Mouse (Mus musculus) G1E-ER4 (cell line): ENCODE measurements around the gene Crlf3. TPM values are rescaled to one million over a fixed set of nuclear protein-coding genes. Genes with fewer than 3 reads are reported as not detected.

ENCODE experiments used
- GATA1 ChIP-seq: IDR thresholded peaks from one replicate; pipeline ENCODE4 v1.8.0; 2012; ENCODE audit warnings: low read length, inconsistent platforms
- polyA plus RNA-seq: library from polyadenylated mRNA; stranded (reverse); fragments of >175 nt; gene quantifications from 2 replicates; pipeline ENCODE4 v1.2.3, GENCODE M21; 2012

The Crlf3 gene
- polyA plus RNA-seq, 1 experiment = 30.1 TPM

DNA sequence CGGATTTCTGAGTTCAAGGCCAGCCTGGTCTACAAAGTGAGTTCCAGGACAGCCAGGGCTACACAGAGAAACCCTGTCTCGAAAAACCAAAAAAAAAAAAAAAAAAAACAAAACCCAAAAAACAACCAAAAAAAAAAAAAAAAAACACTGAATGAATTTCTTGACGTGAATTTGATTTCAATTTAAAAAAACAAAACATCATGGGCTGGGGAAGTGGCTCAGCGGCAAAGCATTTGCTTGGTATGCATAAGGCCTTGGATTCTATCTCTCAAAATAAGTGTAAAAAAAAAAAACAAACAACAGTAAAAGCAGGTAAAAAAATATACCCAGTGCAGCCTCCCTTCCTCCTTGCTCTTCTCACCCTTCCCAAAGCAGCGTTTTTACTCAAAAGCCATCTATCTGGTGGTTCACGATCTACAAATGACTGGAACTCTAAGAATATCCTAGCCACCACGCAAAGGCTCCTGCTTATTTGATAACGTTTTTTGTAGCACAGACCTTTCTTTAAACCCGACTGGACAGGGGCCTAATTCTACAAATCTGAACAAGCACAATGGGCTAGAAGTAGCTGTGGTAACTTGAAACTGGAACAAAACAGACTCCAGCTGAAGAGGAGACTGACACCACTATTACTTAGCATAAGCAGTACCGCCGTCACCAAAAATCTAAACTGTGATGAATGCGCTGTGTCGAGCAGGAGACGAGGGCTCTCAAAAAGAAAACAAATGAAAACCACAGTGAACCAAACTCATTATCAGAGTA lies 2.8 kb downstream of the Crlf3 start:
- no peak for TF ChIP-seq GATA1

DNA sequence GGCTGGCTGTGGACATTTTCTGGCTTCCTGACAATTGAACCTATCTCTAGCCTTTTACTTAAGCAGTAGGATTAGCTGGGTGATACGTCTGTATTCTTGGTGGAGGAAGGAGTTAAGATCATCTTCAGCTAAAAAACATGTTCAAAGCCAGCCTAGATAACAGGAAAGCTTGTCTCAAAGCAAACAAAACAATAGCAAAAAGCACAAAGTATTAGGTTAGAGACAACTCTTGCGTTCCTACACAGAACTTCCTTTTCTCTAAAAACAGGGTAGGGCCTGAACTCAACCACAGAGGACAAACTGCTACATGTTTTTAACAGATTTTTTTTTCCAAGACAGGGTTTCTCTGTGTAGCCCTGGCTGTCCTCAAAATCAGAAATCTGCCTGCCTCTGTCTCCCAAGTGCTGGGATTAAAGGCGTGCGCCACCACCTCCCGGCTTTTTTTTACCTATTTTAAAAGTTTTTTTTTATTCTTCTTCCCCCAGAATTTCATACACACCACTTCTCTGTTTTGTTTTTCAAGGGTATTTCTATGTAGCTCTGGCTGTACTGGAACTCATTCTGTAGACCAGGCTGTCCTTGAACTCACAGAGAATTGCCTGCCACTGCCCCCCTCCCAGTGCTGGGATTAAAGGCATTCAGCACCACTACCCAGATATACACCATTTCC lies 5.0 kb downstream of the Crlf3 start:
- TF ChIP-seq GATA1 = no peak

DNA sequence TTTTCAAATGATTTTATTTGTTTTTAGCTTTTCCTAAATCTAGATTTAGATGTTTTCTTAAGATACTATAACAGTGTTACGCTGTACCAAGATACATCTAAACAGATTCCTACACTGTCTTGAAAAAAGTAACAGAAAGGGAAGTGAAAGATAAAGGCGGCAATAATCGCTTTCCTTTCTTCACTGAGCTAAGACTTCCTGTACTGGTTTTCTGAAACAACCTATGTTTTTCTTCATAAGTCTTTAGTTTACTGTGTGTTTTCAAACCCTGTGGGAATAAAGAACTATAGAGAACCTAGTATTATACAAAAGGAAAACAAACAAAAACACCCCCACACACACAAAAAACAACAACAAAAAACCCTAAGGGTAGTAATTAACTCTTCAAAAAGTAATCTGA lies 8.4 kb downstream of the Crlf3 start:
- no peak for TF ChIP-seq GATA1

DNA sequence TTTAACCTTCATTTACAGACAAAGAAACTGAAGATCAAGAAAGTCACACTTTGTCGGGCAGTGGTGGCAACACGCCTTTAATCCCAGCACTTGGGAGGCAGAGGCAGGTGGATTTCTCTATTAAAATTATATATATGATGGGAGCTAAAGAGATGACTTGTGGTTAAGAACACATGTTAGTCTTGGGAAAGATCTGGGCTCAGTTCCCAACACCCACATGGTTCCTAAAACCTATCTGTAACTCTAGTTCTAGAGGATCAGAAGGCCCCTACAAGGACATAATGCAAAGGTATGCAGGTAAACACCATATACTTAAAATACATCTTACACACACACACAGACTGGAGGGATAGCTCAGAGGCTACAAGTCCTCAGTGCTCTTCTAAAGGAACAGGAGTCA lies 9.8 kb downstream of the Crlf3 start:
- TF ChIP-seq GATA1 = no peak

DNA sequence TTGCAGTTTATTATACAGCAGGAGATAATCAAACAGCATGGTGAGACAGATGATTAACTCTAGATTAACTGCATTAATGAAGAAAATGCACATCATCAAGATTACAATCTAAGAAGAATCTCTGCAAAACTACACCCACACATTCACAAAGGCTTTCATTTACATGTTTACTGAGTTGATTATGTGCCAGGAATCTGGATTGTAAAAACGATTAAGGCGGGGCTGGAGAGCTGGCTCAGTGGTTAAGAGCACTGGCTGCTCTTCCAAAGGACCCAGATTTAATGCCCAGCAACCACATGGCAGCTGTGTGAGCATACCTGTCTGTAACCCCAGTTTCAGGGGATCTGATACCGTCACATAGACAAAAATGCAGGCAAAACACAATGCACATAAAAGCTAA lies 11.0 kb downstream of the Crlf3 start:
- TF ChIP-seq GATA1 = no peak

DNA sequence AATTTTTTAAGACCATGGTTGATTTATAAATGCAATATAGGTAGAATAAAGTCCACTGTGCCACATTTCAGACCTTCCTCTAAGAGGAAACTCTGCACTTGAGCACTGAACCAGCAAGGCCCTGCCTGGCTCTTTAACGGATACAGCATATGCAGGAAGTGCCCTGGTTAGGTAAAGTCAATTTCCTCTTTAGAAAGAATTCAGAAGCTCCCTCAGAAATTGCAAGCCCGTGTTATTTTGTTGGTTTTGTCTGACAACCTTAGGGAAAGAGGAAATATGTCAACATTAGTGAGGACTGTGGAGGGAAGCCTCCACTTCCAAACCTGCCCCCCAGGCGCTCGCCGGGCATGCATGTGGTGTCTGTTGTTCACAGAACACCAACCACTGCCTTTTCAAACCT lies 13.2 kb downstream of the Crlf3 start:
- no peak for TF ChIP-seq GATA1

DNA sequence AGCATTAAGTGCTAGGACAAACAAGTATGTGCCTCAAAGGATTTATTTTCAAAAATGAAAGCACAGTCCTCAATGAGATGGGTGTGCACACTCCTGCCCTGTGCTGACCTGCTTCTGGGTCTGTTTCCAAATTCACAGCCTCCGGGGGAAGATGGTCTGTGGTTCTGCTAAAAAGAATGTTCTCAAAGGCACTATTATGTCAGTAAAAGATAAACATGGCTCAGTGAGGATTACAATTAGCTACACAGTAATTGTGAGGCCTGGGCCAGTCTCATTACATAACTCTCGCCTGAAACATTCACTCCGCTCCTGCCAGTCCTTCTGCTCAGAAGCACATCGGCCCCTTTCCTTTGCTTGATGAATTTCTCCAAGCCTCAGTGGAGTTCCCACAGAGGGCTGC lies 18.6 kb downstream of the Crlf3 start:
- no peak for TF ChIP-seq GATA1

DNA sequence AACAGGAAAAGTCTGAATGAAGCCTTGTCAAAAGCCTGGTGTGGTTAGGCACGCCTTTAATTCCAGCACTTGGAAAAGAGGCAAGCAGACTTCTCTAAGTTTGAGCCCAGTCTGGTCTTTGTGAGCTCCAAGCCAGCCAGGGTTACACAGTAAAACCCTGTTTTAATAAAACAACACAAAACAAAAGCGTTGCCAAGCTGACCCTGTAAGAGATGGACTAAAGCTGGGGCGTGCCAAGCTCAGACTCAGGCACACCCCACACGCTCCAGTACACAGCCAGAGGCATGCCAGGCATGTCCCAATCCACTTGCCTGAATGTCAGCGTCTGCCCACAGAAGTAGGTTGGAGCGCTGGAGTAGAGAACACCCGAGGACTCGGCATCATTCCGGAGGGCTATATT lies 24.6 kb downstream of the Crlf3 start:
- no peak for TF ChIP-seq GATA1

DNA sequence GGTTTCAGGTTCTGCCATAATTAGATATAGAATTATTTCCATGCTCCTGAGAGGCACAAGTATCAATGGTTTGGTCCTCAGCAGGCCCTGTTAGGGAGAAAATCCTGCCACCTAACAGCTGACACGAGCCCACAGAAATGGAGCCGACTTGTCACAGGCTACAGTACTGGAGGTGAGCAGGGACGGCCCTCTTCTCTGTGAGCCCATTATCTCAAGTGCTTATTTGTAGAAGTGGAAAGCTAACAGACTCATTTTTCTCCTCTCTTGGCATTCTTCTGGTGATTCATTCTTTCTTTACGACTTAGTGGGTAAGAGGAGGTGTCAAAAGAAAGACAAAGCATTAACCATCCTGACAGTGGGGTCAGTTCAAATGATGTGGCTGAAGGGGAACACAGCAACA lies 26.1 kb downstream of the Crlf3 start:
- no peak for TF ChIP-seq GATA1

DNA sequence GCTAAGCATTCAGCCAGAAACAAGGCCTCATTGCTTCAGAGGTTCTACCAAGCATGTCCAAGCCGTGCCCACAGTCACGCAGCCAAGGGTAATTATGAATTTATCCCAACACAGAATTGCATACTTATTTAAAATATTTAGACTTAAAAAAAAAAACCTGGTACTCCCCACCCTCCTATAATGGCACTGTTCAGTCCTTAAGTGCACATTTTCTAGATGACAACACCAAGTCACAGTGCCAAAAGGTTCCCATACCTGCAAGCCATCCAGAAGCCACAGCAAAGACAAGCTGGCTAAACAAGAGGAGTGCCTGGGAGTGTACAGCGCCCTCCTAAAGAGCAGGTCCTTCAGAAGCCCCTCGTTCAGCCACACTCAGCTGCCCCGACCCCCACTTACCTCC lies 27.6 kb downstream of the Crlf3 start:
- no peak for TF ChIP-seq GATA1

DNA sequence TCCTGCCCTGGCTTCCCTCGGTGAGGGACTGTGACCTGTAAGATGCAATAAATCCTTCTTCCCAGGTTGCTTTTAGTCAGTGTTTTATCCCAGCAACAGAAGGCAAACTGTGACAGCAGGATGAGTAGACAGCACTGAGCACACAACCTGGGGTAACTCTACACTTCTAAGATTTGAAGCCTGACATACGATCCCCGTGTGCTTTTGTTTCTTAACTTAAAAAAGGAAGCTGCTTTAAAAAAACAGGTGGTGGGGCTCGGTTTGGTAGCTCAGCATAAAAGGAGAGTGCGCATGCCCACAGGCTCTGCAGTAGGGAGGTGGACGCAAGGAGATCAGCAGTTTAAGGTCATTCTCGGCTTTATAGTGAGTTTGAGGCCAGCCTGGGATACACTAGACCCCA lies 28.3 kb downstream of the Crlf3 start:
- TF ChIP-seq GATA1 = no peak

DNA sequence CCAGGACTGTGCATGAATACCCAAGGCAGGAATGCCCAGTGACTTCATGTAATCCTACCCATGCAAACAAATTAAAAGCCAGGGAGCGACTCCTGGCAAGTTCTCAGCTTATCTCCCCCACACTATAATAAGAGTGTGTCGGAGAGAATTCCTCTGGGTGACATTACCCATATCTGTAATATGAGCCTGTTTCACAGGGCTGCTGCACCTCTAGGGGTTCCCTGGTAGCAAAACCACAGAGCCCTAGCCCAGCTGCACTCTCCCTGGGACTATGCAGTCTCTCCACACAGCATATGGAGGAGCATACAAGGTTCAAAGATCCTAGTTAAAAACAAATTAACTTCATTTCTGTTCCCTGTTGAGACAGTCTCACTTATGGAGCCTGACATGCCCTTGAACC lies 30.7 kb downstream of the Crlf3 start:
- no peak for TF ChIP-seq GATA1

DNA sequence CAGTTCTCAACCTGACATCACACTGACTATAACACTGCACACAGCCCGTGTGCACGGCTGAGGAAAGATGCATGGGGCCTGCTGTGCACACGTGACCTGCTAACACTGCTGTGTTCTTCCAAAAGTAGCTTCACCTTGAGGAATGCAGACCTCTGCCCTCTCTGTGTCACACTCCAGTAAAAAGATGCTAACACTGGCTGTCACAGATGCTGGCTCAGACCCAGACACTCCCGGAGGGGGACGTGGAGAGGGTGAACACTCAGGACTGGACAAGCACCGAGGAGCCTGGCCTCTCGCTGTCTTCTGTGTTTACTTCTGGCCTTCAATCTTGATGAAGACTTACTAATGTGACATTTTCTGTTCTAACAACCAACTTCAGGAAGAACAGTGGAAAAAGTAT lies 33.9 kb downstream of the Crlf3 start:
- no peak for TF ChIP-seq GATA1

DNA sequence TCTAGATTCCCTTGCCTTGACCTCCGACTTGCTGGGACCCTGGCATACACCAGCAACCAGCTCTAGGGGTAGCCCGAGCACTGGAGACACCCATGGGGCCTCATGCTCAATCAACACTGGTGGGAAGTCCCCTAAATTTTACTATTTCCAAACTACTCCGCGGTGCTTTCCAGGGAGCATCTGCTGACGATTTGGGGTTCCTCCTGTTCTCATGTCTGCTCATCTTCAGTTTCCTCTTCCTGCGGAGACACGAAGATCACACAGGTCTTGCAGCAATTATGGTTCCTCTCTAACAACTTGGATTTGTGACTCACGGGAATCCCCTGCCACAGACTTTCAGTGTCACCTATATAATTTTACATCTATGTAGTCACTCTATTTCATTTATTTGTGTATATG lies 37.4 kb downstream of the Crlf3 start:
- TF ChIP-seq GATA1 = no peak

DNA sequence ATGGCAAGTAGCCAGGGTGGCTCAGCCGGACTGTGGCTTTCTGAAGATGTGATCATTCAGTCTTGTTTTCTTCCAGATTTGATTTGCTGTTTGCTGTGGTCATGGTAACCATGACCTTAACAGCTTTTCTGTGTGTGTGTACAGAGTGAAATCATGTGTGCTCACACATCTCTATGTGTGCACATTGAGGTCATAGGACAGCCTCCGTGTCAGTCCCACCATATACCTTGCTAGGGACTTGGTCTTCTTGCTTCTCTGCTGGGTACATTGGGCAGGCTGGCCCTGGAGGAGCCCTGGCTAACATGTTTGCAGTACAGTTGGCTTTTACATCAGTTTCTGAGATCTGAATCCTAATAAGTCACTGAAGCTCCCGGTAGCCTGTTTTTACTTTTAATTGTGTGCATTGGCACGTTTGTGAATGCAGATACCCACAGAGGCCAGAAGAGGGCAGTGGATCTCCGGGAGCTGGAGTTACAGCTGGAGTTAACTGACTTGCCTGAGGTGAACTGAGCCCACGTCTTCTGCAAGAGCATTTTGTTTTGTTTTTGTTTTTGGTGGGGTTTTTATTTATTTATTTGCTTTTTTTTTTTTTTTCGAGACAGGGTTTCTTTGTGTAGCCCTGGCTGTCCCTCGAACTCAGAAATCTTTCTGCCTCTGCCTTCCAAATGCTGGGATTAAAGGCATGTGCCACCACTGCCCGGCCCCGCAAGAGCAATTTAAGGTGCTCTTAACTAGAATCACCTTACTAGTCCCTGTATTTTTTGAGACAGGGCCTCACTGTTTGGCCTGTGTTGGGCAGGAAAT lies 38.0 kb downstream of the Crlf3 start:
- TF ChIP-seq GATA1 = no peak

DNA sequence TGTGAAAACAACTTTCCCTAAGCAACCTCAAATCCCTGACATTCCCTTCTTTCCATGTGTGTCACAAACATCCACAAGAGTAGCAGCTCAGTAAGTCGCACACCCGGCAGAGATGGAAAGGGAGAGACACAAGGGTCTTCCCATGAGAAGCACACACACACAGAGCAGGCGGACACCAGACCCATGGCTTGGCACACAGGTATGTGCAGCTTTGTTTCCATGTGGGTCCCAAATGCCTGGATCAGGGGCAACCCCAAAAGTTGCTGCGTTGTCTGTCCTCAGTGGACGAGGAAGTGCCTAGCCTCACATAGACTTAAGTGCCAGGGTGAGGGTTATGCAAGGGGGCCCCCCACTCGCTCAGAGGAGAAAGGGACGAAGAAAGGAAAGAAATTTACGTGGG lies 43.3 kb downstream of the Crlf3 start:
- TF ChIP-seq GATA1 = no peak
